Mouse (Mus musculus) liver, embryonic 14.5 days (tissue): Measurements from ENCODE around the gene Fam163b. TPM values are rescaled to one million over a fixed set of nuclear protein-coding genes. Genes with fewer than 3 reads are reported as not detected.

Source experiments
- ATAC-seq: fragments of 200-750 bp; cut with Nextera tagmentation; 2 replicates; pipeline ENCODE4 v1.8.0; 2017; ENCODE audit warnings: moderate number of reproducible peaks, mild to moderate bottlenecking, moderate library complexity; ENCODE audit not compliant: insufficient read depth
- DNase-seq, 3 experiments: peaks; one replicate each; pipeline ENCODE4 v3.0.0-alpha.2; 2012 to 2013; ENCODE audit warnings: low read depth in 3 of 3, low spot score in 3 of 3
- H3K27ac ChIP-seq: fragments of 300-500 bp; sonication (generic); 2 replicates; pipeline ENCODE4 v1.5.1; 2014; ENCODE audit warnings: moderate library complexity, mild to moderate bottlenecking, control low read depth, inconsistent platforms
- H3K27me3 ChIP-seq: fragments of 300-500 bp; sonication (generic); 2 replicates; pipeline ENCODE4 v1.6.1; 2014; ENCODE audit warnings: mild to moderate bottlenecking, low read length, moderate library complexity; ENCODE audit not compliant: control insufficient read depth, insufficient read depth
- H3K36me3 ChIP-seq: fragments of 300-500 bp; sonication (generic); replicated peaks from 2 replicates; pipeline ENCODE4 v1.6.1; 2014; ENCODE audit warnings: low read depth; ENCODE audit not compliant: control insufficient read depth, insufficient read depth
- H3K4me1 ChIP-seq, 2 experiments: fragments of 200-500 bp in 1 of 2; fragments of 300-500 bp in 1 of 2; sonication (generic) in 1 of 2; replicated peaks; 2 replicates each; pipeline ENCODE4 v1.6.1; 2012 to 2014; ENCODE audit warnings: antibody characterized with exemption in 1 of 2, inconsistent platforms in 1 of 2, low read length in 1 of 2; ENCODE audit not compliant: control insufficient read depth in 2 of 2, insufficient read depth in 2 of 2
- H3K4me2 ChIP-seq: fragments of 300-500 bp; sonication (generic); 2 replicates; pipeline ENCODE4 v1.6.1; 2014; ENCODE audit warnings: low read depth, mild to moderate bottlenecking, control low read depth, moderate library complexity
- H3K4me3 ChIP-seq, 2 experiments: fragments of 200-500 bp in 1 of 2; fragments of 300-500 bp in 1 of 2; sonication (generic) in 1 of 2; 2 replicates each; pipeline ENCODE4 v1.5.1; 2012 to 2014; ENCODE audit warnings: low read depth in 2 of 2, low read length in 2 of 2, mild to moderate bottlenecking in 2 of 2, control low read depth in 1 of 2, inconsistent platforms in 1 of 2, moderate library complexity in 1 of 2; ENCODE audit not compliant: insufficient read depth in 1 of 2
- H3K9ac ChIP-seq: fragments of 300-500 bp; sonication (generic); replicated peaks from 2 replicates; pipeline ENCODE4 v1.6.1; 2014; ENCODE audit warnings: mild to moderate bottlenecking, control low read depth, moderate library complexity
- H3K9me3 ChIP-seq: fragments of 300-500 bp; sonication (generic); 2 replicates; pipeline ENCODE4 v1.6.1; 2016; ENCODE audit warnings: low read length, mixed read lengths; ENCODE audit not compliant: control insufficient read depth
- CTCF ChIP-seq: IDR thresholded peaks from 2 replicates; pipeline ENCODE4 v1.5.1; 2016; ENCODE audit warnings: antibody characterized with exemption, low read depth, control low read depth
- EP300 ChIP-seq: IDR thresholded peaks from 2 replicates; pipeline ENCODE4 v1.6.1; 2016; ENCODE audit warnings: antibody characterized with exemption, low read depth
- WGBS: fragments of 180-500 bp; shearing (Covaris S2); extraction: QIAGEN DNeasy Blood & Tissue Kit; methylation state at CpG from one replicate; pipeline ENCODE4 v1.1.7; 2014; ENCODE audit not compliant: insufficient replicate concordance; 5-methylcytosine and 5-hydroxymethylcytosine counted together
- polyA plus RNA-seq, 2 experiments: library from polyadenylated mRNA; depleted of rRNA in 1 of 2; stranded (reverse) in 1 of 2; unstranded in 1 of 2; fragments of >200 nt; fragmentation: Nextera tagmentation in 1 of 2; extraction: Ambion mirVana in 1 of 2; gene quantifications; 2 replicates each; pipeline versions ENCODE4 v1.2.1 to v1.2.3; 2012 to 2014

The Fam163b gene
- polyA plus RNA-seq, 2 experiments, result 0.01 TPM; not detected in 1

DNA sequence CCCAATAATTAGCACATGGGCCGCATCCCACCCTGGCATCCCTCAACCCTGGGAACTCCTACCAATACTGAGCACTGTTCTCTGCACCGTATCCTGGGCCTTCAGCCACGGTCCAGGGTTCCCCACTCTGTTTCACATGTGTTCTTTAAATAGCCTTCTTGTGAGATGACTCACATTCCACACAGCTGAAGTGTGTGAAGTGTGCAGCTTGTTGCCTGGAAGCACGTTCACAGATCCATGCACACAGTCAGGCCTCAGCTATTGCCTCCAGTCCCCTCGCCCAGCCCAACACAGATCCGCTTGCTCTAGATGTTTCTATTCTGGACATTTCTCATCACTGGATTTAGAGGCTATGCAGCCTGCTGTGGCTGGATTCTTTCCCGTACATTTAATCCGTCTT lies 36.8 kb upstream of the Fam163b start:
- H3K36me3 ChIP-seq, result no peaks in the 10 kb centered on the region
- no peaks in the 10 kb centered on the region for H3K4me1 ChIP-seq
- no peak overlapping the region for H3K27ac ChIP-seq
- H3K9me3 ChIP-seq, result no peaks in the 10 kb centered on the region
- H3K9ac ChIP-seq, result no peak overlapping the region
- no peak overlapping the region for H3K4me3 ChIP-seq
- no peak overlapping the region for H3K4me2 ChIP-seq
- DNase-seq (no peak), ATAC-seq (no peak)
- WGBS, result 67% methylated on average over 8 of the region's 8 CpGs
- no peaks in the 10 kb centered on the region for H3K27me3 ChIP-seq
- no peak for TF ChIP-seq EP300
- TF ChIP-seq CTCF, result no peak

DNA sequence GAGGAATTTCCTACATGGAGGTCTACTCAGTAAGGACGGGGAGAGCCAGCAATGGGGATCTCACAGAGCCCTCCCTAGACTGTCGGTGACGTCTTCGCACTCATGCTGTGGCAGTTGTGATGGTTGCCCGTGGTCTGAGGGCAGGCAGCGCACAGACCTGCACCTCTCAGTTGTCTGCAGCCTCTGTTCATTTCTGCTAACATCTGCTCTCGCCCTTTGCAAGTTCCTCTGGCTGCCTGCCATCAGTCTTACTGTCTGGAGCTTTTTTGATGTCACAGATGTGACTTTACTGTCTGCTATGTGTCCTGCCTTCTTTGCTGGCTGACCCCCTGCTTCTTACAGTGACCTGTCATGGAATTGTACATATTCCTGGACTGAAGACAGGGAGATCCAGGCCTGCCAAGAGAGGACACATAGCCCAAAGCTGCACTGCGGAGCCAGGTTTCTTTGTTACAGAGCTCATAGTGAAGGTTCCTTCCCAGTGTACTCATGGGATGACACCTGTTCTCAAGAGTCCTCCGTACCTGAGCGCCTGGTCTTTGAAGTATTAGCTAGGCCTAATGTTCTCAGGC lies 33.5 kb upstream of the Fam163b start:
- no peak overlapping the region for H3K4me2 ChIP-seq
- no peaks in the 10 kb centered on the region for H3K4me1 ChIP-seq
- ATAC-seq (no peak), DNase-seq (no peak)
- H3K9ac ChIP-seq, result no peak overlapping the region
- 65% methylated on average over 10 of the region's 10 CpGs for WGBS
- no peaks in the 10 kb centered on the region for H3K36me3 ChIP-seq
- no peak overlapping the region for H3K27ac ChIP-seq
- H3K27me3 ChIP-seq, result no peaks in the 10 kb centered on the region
- H3K9me3 ChIP-seq, result no peaks in the 10 kb centered on the region
- no peak for TF ChIP-seq EP300
- no peak for TF ChIP-seq CTCF
- no peak overlapping the region for H3K4me3 ChIP-seq

- Histone ChIP-seq H3K9me3 (no peaks in the 10 kb centered on the region), H3K4me3 (no peak overlapping the region), H3K4me2 (no peak overlapping the region), H3K9ac (no peak overlapping the region), H3K36me3 (no peaks in the 10 kb centered on the region), H3K27ac (no peak overlapping the region), H3K4me1 (no peaks in the 10 kb centered on the region), H3K27me3 (no peaks in the 10 kb centered on the region)
- ATAC-seq (no peak), DNase-seq (no peak)
- 31% methylated on average over 2 of the region's 2 CpGs for WGBS
- TF ChIP-seq CTCF (no peak), EP300 (no peak)
Measured at GRCm38 (mm10) chr2:27174242-27174641, 32.0 kb upstream of the Fam163b start.

GRCm38 (mm10) chr2:27166999-27167398 lies 24.7 kb upstream of the Fam163b start:
- Histone ChIP-seq H3K4me1 (no peaks in the 10 kb centered on the region), H3K27ac (no peak overlapping the region), H3K36me3 (no peaks in the 10 kb centered on the region), H3K9me3 (no peaks in the 10 kb centered on the region), H3K9ac (no peak overlapping the region), H3K27me3 (no peaks in the 10 kb centered on the region), H3K4me3 (no peak overlapping the region), H3K4me2 (no peak overlapping the region)
- DNase-seq (no peak), ATAC-seq (no peak)
- TF ChIP-seq CTCF (no peak), EP300 (no peak)
- 16% methylated on average over 2 of the region's 2 CpGs for WGBS

DNA sequence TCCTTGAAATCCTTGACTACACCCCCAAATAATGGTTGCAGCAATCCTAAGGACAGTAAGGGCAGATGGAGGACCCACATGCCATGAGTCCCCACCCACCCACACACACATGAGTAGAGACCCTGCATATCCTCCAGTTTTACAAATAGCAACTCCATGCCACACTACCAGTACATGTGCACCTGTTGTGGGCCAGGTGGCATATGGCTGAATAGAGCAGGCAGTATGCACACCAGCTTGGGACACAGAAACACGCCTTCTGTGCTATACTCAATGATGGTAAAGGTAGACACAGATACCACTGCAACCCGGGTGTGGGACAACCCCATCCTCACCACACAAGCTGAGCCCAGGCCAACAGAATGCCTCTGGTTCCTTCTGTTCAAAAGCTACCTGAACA lies 23.8 kb upstream of the Fam163b start:
- Histone ChIP-seq H3K4me3 (no peak overlapping the region), H3K9me3 (no peaks in the 10 kb centered on the region), H3K36me3 (no peaks in the 10 kb centered on the region), H3K4me1 (no peaks in the 10 kb centered on the region), H3K27ac (no peak overlapping the region), H3K27me3 (no peaks in the 10 kb centered on the region), H3K4me2 (no peak overlapping the region), H3K9ac (no peak overlapping the region)
- ATAC-seq (no peak), DNase-seq (no peak)
- 39% methylated on average over 2 of the region's 2 CpGs for WGBS
- TF ChIP-seq EP300 (no peak), CTCF (no peak)
